Mouse (Mus musculus): Measurements from ENCODE around the gene Gpr180. TPM values are rescaled to one million over a fixed set of nuclear protein-coding genes. Genes with fewer than 3 reads are reported as not detected.

The Gpr180 gene
- polyA plus RNA-seq, 1 experiment: 13.3 TPM

- TF ChIP-seq GATA1 (IDR thresholded peaks at IDR 0.05; ENCODE audit: low read length): no peak
These were observed 11.1 kb downstream of the Gpr180 start for GRCm38 (mm10) chr14:118148046-118148445.

GRCm38 (mm10) chr14:118148554-118148953, 11.6 kb downstream of the Gpr180 start:
- no peak for TF ChIP-seq GATA1 (IDR thresholded peaks at IDR 0.05; ENCODE audit: low read length)

GRCm38 (mm10) chr14:118150656-118151551, 13.9 kb downstream of the Gpr180 start:
- no peak for TF ChIP-seq GATA1 (IDR thresholded peaks at IDR 0.05; ENCODE audit: low read length)

GRCm38 (mm10) chr14:118151651-118152293, 14.8 kb downstream of the Gpr180 start:
- TF ChIP-seq GATA1 (IDR thresholded peaks at IDR 0.05; ENCODE audit: low read length): no peak

DNA sequence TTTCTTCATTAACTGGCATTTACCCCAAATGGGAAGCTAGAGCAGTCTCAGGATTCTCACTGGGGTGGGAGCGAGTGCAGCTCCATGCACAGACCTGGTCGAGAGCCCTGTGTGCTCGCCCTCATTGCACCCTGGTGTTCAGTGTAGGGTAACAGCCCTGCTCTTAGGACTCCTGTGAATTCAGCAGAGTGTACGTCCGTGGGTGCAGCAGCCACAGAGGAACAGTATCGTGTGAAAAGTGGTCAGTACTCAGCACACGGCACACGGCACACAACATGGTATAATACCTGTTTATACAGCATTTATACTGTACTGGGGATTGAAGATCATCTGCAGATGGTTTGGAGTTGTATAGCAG, 15.3 kb downstream of the Gpr180 start:
- TF ChIP-seq GATA1 (IDR thresholded peaks at IDR 0.05; ENCODE audit: low read length): no peak

DNA sequence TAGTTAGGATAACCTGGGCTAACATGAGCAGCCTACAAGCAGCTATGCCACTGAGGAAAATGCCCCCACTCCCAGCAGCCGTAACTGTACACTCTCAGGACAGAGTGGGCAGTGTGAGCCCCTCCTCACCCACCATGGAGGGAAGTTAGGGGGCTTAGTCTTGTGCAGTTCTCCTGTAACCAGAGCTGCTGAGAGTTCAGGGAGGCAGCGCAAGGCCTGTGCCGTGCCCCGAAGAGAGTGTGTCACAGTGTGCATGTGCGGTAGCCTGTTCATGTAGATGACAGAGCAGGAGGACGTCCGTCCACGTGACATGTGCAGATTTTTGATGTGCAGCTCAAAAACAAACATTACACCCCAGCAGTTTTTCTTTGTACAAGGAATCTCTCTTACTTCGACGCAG, 19.8 kb downstream of the Gpr180 start:
- TF ChIP-seq GATA1 (IDR thresholded peaks at IDR 0.05; ENCODE audit: low read length): no peak

DNA sequence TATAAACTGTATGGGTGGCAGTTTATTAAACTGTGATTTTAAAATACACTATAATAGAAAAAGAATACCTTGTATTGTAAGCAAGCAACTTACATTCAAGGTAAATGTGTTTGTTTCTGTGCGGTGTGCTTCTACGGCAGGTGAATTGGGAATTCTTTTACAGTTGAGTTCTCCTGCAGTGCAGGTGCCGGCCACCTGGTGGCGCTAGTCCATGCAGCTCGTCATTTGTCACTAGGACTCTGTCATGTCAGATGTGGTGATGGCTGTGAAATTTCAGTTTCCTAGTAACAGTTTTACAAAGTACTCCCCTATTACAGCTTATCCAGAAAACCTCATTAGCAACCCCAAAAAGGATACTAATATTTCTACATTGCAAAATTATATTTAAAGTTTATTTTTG, 20.2 kb downstream of the Gpr180 start:
- no peak for TF ChIP-seq GATA1 (IDR thresholded peaks at IDR 0.05; ENCODE audit: low read length)

- no peak for TF ChIP-seq GATA1 (IDR thresholded peaks at IDR 0.05; ENCODE audit: low read length)
These were observed 24.8 kb downstream of the Gpr180 start for GRCm38 (mm10) chr14:118161751-118162150.

DNA sequence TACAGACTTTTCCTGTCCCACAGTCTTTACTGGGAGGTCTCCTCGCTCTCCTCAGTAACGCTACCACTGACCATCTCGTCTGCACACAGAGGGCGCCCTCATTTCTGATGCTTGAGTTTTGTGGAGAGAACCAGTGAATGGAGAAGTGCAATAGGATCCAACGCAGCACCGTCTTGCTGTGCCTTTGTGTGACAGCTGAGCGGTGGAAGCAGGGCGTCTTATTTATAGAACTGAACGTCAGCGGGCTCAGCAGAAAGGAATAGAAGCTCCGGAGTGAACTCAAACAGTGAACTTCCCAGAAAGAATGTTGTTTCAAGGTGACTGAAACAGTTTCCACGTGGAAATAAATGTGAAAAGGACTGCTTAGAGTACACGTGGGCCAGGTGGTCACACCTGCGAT, 25.7 kb downstream of the Gpr180 start:
- no peak for TF ChIP-seq GATA1 (IDR thresholded peaks at IDR 0.05; ENCODE audit: low read length)

- no peak for TF ChIP-seq GATA1 (IDR thresholded peaks at IDR 0.05; ENCODE audit: low read length)
These were observed 31.8 kb downstream of the Gpr180 start for GRCm38 (mm10) chr14:118168776-118169175.

DNA sequence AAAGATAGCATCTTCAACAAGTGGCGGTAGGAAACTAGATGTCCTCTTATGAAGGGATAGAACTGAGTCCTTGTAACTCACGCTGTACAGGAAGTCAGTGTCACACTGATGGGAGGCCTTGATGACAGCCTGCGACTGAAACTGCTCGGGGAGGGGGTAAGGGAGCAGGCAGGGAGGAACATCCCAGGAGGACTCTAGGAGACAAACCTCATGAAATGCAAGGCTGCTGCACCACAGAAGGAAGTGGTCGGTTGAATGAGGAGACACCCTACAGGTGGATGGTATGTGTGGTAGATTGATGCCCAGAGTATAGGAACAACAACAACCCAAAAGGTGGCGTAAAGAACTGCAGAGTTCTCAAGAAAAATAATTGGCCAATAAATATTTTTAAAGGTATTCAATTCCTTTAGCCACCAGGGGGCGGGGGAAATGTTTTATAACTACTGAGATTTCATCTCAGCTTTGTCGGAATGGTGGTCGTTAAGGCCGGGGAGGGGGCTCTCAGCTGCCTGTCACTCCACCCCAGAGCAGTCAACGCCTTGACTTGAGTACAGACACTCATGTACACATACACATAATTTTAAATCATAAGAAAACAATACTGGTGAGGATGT, 36.7 kb downstream of the Gpr180 start:
- no peak for TF ChIP-seq GATA1 (IDR thresholded peaks at IDR 0.05; ENCODE audit: low read length)

- TF ChIP-seq GATA1 (IDR thresholded peaks at IDR 0.05; ENCODE audit: low read length): no peak
These were observed 38.2 kb downstream of the Gpr180 start for GRCm38 (mm10) chr14:118175071-118175693.

GRCm38 (mm10) chr14:118175694-118176085, 38.7 kb downstream of the Gpr180 start:
- TF ChIP-seq GATA1 (IDR thresholded peaks at IDR 0.05; ENCODE audit: low read length): no peak

DNA sequence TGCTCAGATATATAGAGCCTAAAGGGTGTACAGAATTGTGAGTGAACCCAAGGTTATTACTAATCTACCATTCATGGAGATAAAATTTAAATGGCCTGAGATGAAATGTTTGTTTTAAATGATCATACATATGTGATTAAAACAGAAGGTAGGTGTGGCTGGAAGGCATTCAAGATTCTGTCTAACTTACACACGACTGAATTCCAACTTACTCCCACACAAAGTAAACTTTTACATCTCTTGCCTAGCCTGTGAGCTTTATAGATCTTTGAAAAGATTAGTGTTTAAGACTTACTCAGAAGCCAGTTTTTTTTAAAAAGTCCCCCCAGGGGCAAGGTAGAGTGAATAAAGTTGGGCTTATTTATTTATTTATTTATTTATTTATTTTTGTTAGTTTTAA, 42.3 kb downstream of the Gpr180 start:
- TF ChIP-seq GATA1 (IDR thresholded peaks at IDR 0.05; ENCODE audit: low read length): no peak

DNA sequence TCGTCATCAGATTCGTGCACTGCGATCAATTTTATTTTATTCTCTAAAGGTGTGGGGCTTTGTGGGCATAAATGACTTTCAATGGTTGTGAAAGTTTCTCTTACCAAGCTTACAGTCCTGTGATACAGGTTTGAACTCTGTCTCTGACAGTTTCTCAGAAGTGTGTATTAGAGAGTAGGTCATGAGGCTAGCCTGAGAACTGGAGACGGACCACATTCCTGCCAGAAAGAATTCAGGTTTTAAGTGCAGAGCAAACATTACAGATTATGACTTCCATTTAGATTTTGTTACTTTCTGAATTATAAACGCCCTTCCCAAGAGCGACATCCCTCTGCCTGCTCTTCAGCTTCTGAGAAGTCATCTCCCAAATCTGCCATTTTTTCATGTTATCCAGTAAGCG, 42.7 kb downstream of the Gpr180 start:
- no peak for TF ChIP-seq GATA1 (IDR thresholded peaks at IDR 0.05; ENCODE audit: low read length)

DNA sequence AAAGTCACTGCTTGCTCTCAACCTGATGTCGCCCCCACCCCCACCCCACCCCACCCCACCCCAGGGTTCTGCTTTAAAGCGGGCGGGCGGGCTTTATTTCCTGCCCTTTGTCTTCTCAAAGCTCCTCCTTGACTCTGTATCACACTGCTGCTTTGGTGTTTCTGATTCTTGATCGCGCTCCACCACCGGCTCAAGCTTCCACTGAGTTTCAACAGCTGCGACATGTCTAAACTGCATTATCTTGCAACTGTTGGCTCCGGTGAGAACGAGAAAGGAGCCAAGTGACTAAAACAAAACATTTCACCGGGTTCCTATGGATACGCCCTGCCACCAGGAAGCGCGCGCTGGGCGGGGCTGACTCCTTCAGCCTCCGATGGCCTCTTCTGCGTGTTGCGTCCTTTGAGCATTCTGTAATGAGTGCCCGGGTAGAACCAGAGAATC, 43.2 kb downstream of the Gpr180 start:
- TF ChIP-seq GATA1 (IDR thresholded peaks at IDR 0.05; ENCODE audit: low read length): no peak
